ENCODE assay signal across 23 mouse cellular contexts in genomic region chr10:67569539-67569938, GRCm38 (mm10). TPM values are rescaled to one million over a fixed set of nuclear protein-coding genes. Genes with fewer than 3 reads are reported as not detected.
DNase-seq lines count a peak whose midpoint lies in the region; ATAC-seq and TF ChIP-seq lines count a peak whose summit lies in the region.
"Had no signal": no experiment of that assay in that cellular context is flagged by ENCODE, and none has a peak within 500 bp of the region (broad histone marks: within the 10 kb centered on the region; RNA-seq: fewer than 3 reads in every experiment).

No protein-coding gene starts in this region.

- TF ChIP-seq RAD21 in MEL (IDR thresholded peaks at IDR 0.05; ENCODE audit: low read depth, low read length): no peak

- H3K4me2 ChIP-seq in hindbrain, embryonic 14.5 days (replicated peaks): no peak overlapping the region

- H3K27ac ChIP-seq in testis, adult 2 months (ENCODE audit: control insufficient read depth, insufficient read depth, low read depth, low read length): no peak overlapping the region; the same call in 1 of the 2 replicates
- no peak overlapping the region for H3K27ac ChIP-seq in MEL (ENCODE audit: control insufficient read depth, low read depth, low read length)
- H3K27ac ChIP-seq in hindbrain, embryonic 14.5 days: no peak overlapping the region

- no peaks in the 10 kb centered on the region for H3K9me3 ChIP-seq in MEL (replicated peaks; ENCODE audit: insufficient read depth, low read length)
- no peaks in the 10 kb centered on the region for H3K9me3 ChIP-seq in hindbrain, embryonic 14.5 days (ENCODE audit: control insufficient read depth, low read length)
- H3K9me3 ChIP-seq: G1E had no signal

- H3K27me3 ChIP-seq in testis, adult 2 months (ENCODE audit: control insufficient read depth, insufficient read depth, low read length): no peaks in the 10 kb centered on the region
- H3K27me3 ChIP-seq in MEL (ENCODE audit: control insufficient read depth in 1 of 2, insufficient read depth in 2 of 2, low read length in 2 of 2): no peaks in the 10 kb centered on the region
- peaks cover under 1% of the 10 kb centered on the region; the same call in 1 of the 2 replicates for H3K27me3 ChIP-seq in hindbrain, embryonic 14.5 days (ENCODE audit: control insufficient read depth, insufficient read depth, low read length)
- H3K27me3 ChIP-seq: CH12.LX, Patski had no signal

- H3K79me2 ChIP-seq in MEL (ENCODE audit: control insufficient read depth, insufficient read depth, low read length, poor library complexity): no peaks in the 10 kb centered on the region

- 0 out of 2 replicates have a peak, but pooled peaks have one; percentile 9 for ATAC-seq in megakaryocyte progenitor cell, adult 5-6 weeks (replicated peaks; ENCODE audit: poor library complexity)
- ATAC-seq in hindbrain, embryonic 14.5 days (ENCODE audit: low FRiP score): no peak
- ATAC-seq: activated CD4-positive, CD25-positive, alpha-beta regulatory T cell, adult 4 months; CD4-positive, CD25-positive, alpha-beta regulatory T cell, adult 4 months; Patski had no signal

- no peak overlapping the region for H3K9ac ChIP-seq in MEL (ENCODE audit: control insufficient read depth, low read depth, low read length, poor library complexity, severe bottlenecking)
- H3K9ac ChIP-seq in hindbrain, embryonic 14.5 days: no peak overlapping the region

- H3K4me3 ChIP-seq in testis, adult 2 months (ENCODE audit: control insufficient read depth, low read depth, low read length): peak overlapping the region; percentile 89
- no peak overlapping the region for H3K4me3 ChIP-seq in MEL (ENCODE audit: control insufficient read depth in 1 of 2, insufficient read depth in 1 of 2, low read depth in 2 of 2, low read length in 2 of 2)
- H3K4me3 ChIP-seq in hindbrain, embryonic 14.5 days (replicated peaks; ENCODE audit: low read length): no peak overlapping the region

- no peaks in the 10 kb centered on the region for H3K4me1 ChIP-seq in testis, adult 2 months (ENCODE audit: control insufficient read depth, insufficient read depth, low read length)
- H3K4me1 ChIP-seq in MEL (ENCODE audit: control insufficient read depth in 1 of 2, insufficient read depth in 2 of 2, low read length in 2 of 2): peaks cover 16 to 37% of the 10 kb centered on the region in 2 experiments
- no peaks in the 10 kb centered on the region for H3K4me1 ChIP-seq in hindbrain, embryonic 14.5 days (replicated peaks; ENCODE audit: control insufficient read depth, insufficient read depth, low read length)

- 90% methylated on average over 7 of the region's 7 CpGs for whole genome bisulfite sequencing in hindbrain, embryonic 14.5 days

- DNase-seq in testis, postnatal 14 days (ENCODE audit: low spot score): no peak
- DNase-seq in MEL (ENCODE audit: low read depth, low spot score): peak; percentile 54
- DNase-seq in hindbrain, embryonic 14.5 days (ENCODE audit: low spot score): no peak
- DNase-seq in adrenal gland, adult 18-20 months (ENCODE audit: low spot score in 2 of 2): no peak
- DNase-seq: adrenal gland, adult 2 months; adrenal gland, adult 8-10 months; adrenal gland, postnatal 10 days; adrenal gland, postnatal 14 days; adrenal gland, postnatal 25 days; adrenal gland, postnatal 36 days; B cell, adult 2 months; cerebellum, adult 11 months; cerebellum, adult 11-12 months; cerebellum, adult 18-20 months; cerebellum, adult 2 months; cerebellum, adult 8-10 months had no signal

- TF ChIP-seq EP300 in MEL (IDR thresholded peaks at IDR 0.05; ENCODE audit: low read depth in 1 of 2, low read length in 2 of 2): peak; percentile 88 to 89

- no peaks in the 10 kb centered on the region for H3K36me3 ChIP-seq in testis, adult 2 months (ENCODE audit: control insufficient read depth, insufficient read depth, low read length)
- peaks cover 0 to 32% of the 10 kb centered on the region in 2 experiments; a peak in 2 of 4 replicates for H3K36me3 ChIP-seq in MEL (ENCODE audit: control insufficient read depth in 1 of 2, insufficient read depth in 2 of 2, low read length in 2 of 2)
- H3K36me3 ChIP-seq in hindbrain, embryonic 14.5 days (replicated peaks; ENCODE audit: control insufficient read depth, insufficient read depth): no peaks in the 10 kb centered on the region
- H3K36me3 ChIP-seq: G1E had no signal

- no peak for TF ChIP-seq CTCF in testis, adult 2 months (IDR thresholded peaks at IDR 0.05; ENCODE audit: control insufficient read depth, insufficient read depth, insufficient replicate concordance, low read depth, low read length)
- no peak for TF ChIP-seq CTCF in MEL (IDR thresholded peaks at IDR 0.05 in 2 of 3, conservative IDR thresholded peaks at IDR 0.05 in 1 of 3; ENCODE audit: control insufficient read depth in 1 of 3, insufficient read depth in 1 of 3, low read depth in 2 of 3, low read length in 3 of 3, poor library complexity in 1 of 3, severe bottlenecking in 1 of 3)

- no peak for TF ChIP-seq POLR2A in testis, adult 2 months (IDR thresholded peaks at IDR 0.05; ENCODE audit: control insufficient read depth, low read depth, low read length)
- no peak for TF ChIP-seq POLR2A in MEL (IDR thresholded peaks at IDR 0.05; ENCODE audit: control insufficient read depth in 1 of 2, insufficient read depth in 1 of 2, low read depth in 1 of 2, low read length in 2 of 2, poor library complexity in 1 of 2)

TF ChIP-seq in MEL, 35 proteins besides CTCF, POLR2A, EP300 and RAD21:
- peak; percentile 60 for TF ChIP-seq TAL1 (IDR thresholded peaks at IDR 0.05; ENCODE audit: low read length)
- no peak for TF ChIP-seq SMC3 (IDR thresholded peaks at IDR 0.05; ENCODE audit: low read depth, low read length)
- TF ChIP-seq MXI1 (IDR thresholded peaks at IDR 0.05; ENCODE audit: low read depth, low read length): peak; percentile 26; the same call in 1 of the 2 replicates
- peak; percentile 73 for TF ChIP-seq RCOR1 (IDR thresholded peaks at IDR 0.05; ENCODE audit: low read depth, low read length)
- TF ChIP-seq MEF2A (IDR thresholded peaks at IDR 0.05; ENCODE audit: extremely low read depth, insufficient replicate concordance, low read depth, low read length, poor library complexity, severe bottlenecking): no peak
- no peak for TF ChIP-seq MYB (IDR thresholded peaks at IDR 0.05; ENCODE audit: low read depth, low read length)
- no peak for TF ChIP-seq MYC (IDR thresholded peaks at IDR 0.05; ENCODE audit: low read depth, low read length)
- peak; percentile 93 for TF ChIP-seq MAFK (IDR thresholded peaks at IDR 0.05; ENCODE audit: borderline replicate concordance, low read depth, low read length)
- TF ChIP-seq USF2 (IDR thresholded peaks at IDR 0.05; ENCODE audit: borderline replicate concordance in 1 of 2, insufficient read depth in 1 of 2, low read depth in 1 of 2, low read length in 2 of 2): no peak
- TF ChIP-seq ELF1 (IDR thresholded peaks at IDR 0.05; ENCODE audit: low read depth, low read length): no peak
- no peak for TF ChIP-seq ZC3H11A (IDR thresholded peaks at IDR 0.05; ENCODE audit: low read depth, low read length)
- TF ChIP-seq GATA1 (IDR thresholded peaks at IDR 0.05; ENCODE audit: low read depth, low read length): peak; percentile 88
- no peak for TF ChIP-seq CHD1 (IDR thresholded peaks at IDR 0.05; ENCODE audit: low read depth, low read length)
- TF ChIP-seq TCF12 (IDR thresholded peaks at IDR 0.05; ENCODE audit: low read depth, low read length): peak; percentile 90
- no peak for TF ChIP-seq UBTF (IDR thresholded peaks at IDR 0.05; ENCODE audit: borderline replicate concordance, insufficient read depth, low read depth, low read length)
- TF ChIP-seq ETS1 (IDR thresholded peaks at IDR 0.05; ENCODE audit: low read depth, low read length): peak; percentile 84
- no peak for TF ChIP-seq KAT2A (conservative IDR thresholded peaks at IDR 0.05; ENCODE audit: low read depth, low read length)
- TF ChIP-seq USF1 (IDR thresholded peaks at IDR 0.05; ENCODE audit: low read depth, low read length): no peak
- no peak for TF ChIP-seq NRF1 (IDR thresholded peaks at IDR 0.05; ENCODE audit: insufficient read depth, low read depth, low read length, poor library complexity, severe bottlenecking)
- 0 out of 2 replicates have a peak, but pooled peaks have one; percentile 56 for TF ChIP-seq SIN3A (IDR thresholded peaks at IDR 0.05; ENCODE audit: low read length)
- TF ChIP-seq E2F4 (IDR thresholded peaks at IDR 0.05; ENCODE audit: borderline replicate concordance, low read depth, low read length): no peak
- no peak for TF ChIP-seq BHLHE40 (IDR thresholded peaks at IDR 0.05; ENCODE audit: borderline replicate concordance, low read depth, low read length)
- no peak for TF ChIP-seq NELFE (IDR thresholded peaks at IDR 0.05; ENCODE audit: low read depth, low read length)
- no peak for TF ChIP-seq ZKSCAN1 (IDR thresholded peaks at IDR 0.05; ENCODE audit: low read depth, low read length)
- no peak for TF ChIP-seq GABPA (IDR thresholded peaks at IDR 0.05; ENCODE audit: low read depth, low read length)
- TF ChIP-seq ZNF384 (IDR thresholded peaks at IDR 0.05; ENCODE audit: low read depth, low read length): no peak
- no peak for TF ChIP-seq CHD2 (IDR thresholded peaks at IDR 0.05; ENCODE audit: low read length)
- TF ChIP-seq MAZ (IDR thresholded peaks at IDR 0.05; ENCODE audit: low read depth, low read length): no peak
TF ChIP-seq in MEL: peak in this region for 8.

RNA-seq across cellular contexts. Expression of gene Ado, which starts 20.8 kb away (rescaled TPM):
- polyA plus RNA-seq in testis, adult 2 months (2012; rRNA removed): 10.1 and 11.6 TPM in 2 replicates
- 16.4 and 19.3 TPM in 2 replicates for total RNA-seq in MEL (2012; rRNA removed)
- polyA plus RNA-seq in MEL (2012; ENCODE audit: insufficient read depth in 1 of 2, insufficient read length in 2 of 2, low read depth in 1 of 2, low replicate concordance in 2 of 2, missing spikeins in 1 of 2): 10 to 100 TPM; 16.9 to 86.9 TPM
- 15.5 and 15.9 TPM in 2 replicates for total RNA-seq in megakaryocyte progenitor cell, adult 5-6 weeks (2015)
- 19.7 and 21.2 TPM in 2 replicates for total RNA-seq in megakaryocyte progenitor cell, adult 5-6 weeks (2017)
- polyA plus RNA-seq in hindbrain, embryonic 14.5 days (2014; fragmentation: Nextera tagmentation; extraction: Ambion mirVana): 99.1 and 104 TPM in 2 replicates
- total RNA-seq in adrenal gland, adult 18-20 months (2021): 10 to 100 TPM; 20.0 to 24.4 TPM

RNA-seq across cellular contexts. Expression of gene Egr2, which starts 34.3 kb away (rescaled TPM):
- polyA plus RNA-seq in testis, adult 2 months (2012; rRNA removed): 0.46 and 2.1 TPM in 2 replicates
- 0.13 and 0.23 TPM in 2 replicates for total RNA-seq in MEL (2012; rRNA removed)
- polyA plus RNA-seq in MEL (2012; ENCODE audit: insufficient read depth in 1 of 2, insufficient read length in 2 of 2, low read depth in 1 of 2, low replicate concordance in 2 of 2, missing spikeins in 1 of 2): under 1 TPM in 1 of 2 experiments, not detected in 1; 0.24 TPM
- 0.84 and 1.1 TPM in 2 replicates for total RNA-seq in megakaryocyte progenitor cell, adult 5-6 weeks (2015)
- total RNA-seq in megakaryocyte progenitor cell, adult 5-6 weeks (2017): 1.9 and 2.2 TPM in 2 replicates
- 1.2 and 1.8 TPM in 2 replicates for polyA plus RNA-seq in hindbrain, embryonic 14.5 days (2014; fragmentation: Nextera tagmentation; extraction: Ambion mirVana)
- total RNA-seq in adrenal gland, adult 18-20 months (2021): 1 to 10 TPM in 1 of 2 experiments, under 1 TPM in 1; 0.63 to 1.8 TPM
